8 mouse cellular contexts compared by ENCODE assay signal in the genomic region with DNA sequence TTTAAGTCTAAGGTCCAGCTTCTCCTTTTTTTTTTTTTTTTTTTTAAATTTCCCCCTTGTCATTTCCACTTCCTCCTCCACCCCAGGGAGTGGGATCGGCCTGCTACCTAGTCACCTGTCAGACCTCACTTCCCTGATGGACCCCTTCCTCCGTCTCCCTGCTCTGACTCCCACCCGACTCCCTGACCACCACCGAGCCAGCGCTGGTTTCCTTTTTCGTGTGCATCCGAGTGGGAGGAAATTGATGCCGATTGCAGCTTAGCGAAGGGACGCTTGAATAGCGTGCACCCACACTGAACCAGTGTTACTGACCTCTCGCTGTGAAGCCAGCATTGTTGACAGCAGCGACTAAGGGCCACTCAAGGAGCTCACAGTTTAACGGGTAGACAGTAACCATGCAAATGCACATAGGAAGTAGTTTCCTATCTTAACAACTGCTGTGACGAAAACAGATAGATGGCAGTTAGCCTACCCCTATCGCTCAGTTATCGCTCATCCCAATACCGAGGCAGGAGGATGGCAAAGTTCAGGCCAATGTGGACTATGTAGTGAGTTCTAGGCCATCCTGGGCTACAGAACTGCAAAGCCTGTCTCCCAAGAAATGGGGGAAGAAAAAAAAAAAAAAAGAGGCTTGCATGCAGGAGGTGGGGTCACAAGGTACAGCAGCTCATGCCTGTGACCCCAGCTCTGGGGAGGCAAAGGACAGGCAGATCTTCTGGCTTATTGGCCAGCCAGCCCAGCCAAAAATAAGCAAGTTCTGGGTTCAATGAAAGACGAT. TPM values are rescaled to one million over a fixed set of nuclear protein-coding genes. Genes with fewer than 3 reads are reported as not detected.
DNase-seq lines count a peak whose midpoint lies in the region; ATAC-seq and TF ChIP-seq lines count a peak whose summit lies in the region.

No protein-coding gene starts in this region.

- peak overlapping the region; percentile 85 for H3K4me3 ChIP-seq in lung, embryonic 14.5 days (ENCODE audit: low read depth, low read length)
- peak overlapping the region; percentile 98 for H3K4me3 ChIP-seq in bone marrow, adult 2 months (replicated peaks; ENCODE audit: control insufficient read depth, low read depth, low read length)
- peak overlapping the region; percentile 66 for H3K4me3 ChIP-seq in midbrain, embryonic 12.5 days

- peak overlapping the region; percentile 85 for H3K9ac ChIP-seq in lung, embryonic 14.5 days
- peak overlapping the region; percentile 77 for H3K9ac ChIP-seq in midbrain, embryonic 12.5 days (replicated peaks)

- H3K36me3 ChIP-seq in lung, embryonic 14.5 days (ENCODE audit: insufficient read depth), result peaks cover 11% of the 10 kb centered on the region
- H3K36me3 ChIP-seq in midbrain, embryonic 12.5 days, result peaks cover 11% of the 10 kb centered on the region

- no peaks in the 10 kb centered on the region for H3K9me3 ChIP-seq in lung, embryonic 14.5 days (ENCODE audit: low read depth, low read length)
- no peaks in the 10 kb centered on the region for H3K9me3 ChIP-seq in midbrain, embryonic 12.5 days

- WGBS in lung, embryonic 14.5 days, result 12% methylated on average over 19 of the region's 19 CpGs
- 1% methylated on average over 19 of the region's 19 CpGs for WGBS in bone marrow, adult 2 months
- 15% methylated on average over 19 of the region's 19 CpGs for WGBS in midbrain, embryonic 12.5 days

- no peak for TF ChIP-seq POLR2A in bone marrow, adult 2 months (IDR thresholded peaks at IDR 0.05; ENCODE audit: borderline replicate concordance, control insufficient read depth, low read depth, low read length)

- no peaks in the 10 kb centered on the region for H3K27me3 ChIP-seq in lung, embryonic 14.5 days (ENCODE audit: insufficient read depth, low read length)
- no peaks in the 10 kb centered on the region for H3K27me3 ChIP-seq in midbrain, embryonic 12.5 days

- peak overlapping the region; percentile 84 for H3K4me2 ChIP-seq in lung, embryonic 14.5 days
- peak overlapping the region; percentile 86 for H3K4me2 ChIP-seq in midbrain, embryonic 12.5 days (replicated peaks)

- peak overlapping the region; percentile 69; the same call in 1 of the 2 replicates for H3K27ac ChIP-seq in lung, embryonic 14.5 days (ENCODE audit: low read depth)
- H3K27ac ChIP-seq in bone marrow, adult 2 months (ENCODE audit: control insufficient read depth, insufficient read depth, low read depth, low read length, poor library complexity), result peak overlapping the region; percentile 91
- peak overlapping the region; percentile 4; the same call in 1 of the 2 replicates for H3K27ac ChIP-seq in midbrain, embryonic 12.5 days (replicated peaks)

- H3K4me1 ChIP-seq in lung, embryonic 14.5 days (ENCODE audit: insufficient read depth), result no peaks in the 10 kb centered on the region; the same call in 1 of the 2 replicates
- peaks cover 8% of the 10 kb centered on the region; the same call in 1 of the 2 replicates for H3K4me1 ChIP-seq in bone marrow, adult 2 months (ENCODE audit: control insufficient read depth, insufficient read depth, low read length)
- H3K4me1 ChIP-seq in midbrain, embryonic 12.5 days, result peaks cover 14% of the 10 kb centered on the region

- DNase-seq in lung, embryonic 14.5 days, result peak; percentile 10
- no peak for DNase-seq in lung, postnatal 36 days
- peak; percentile 43 for DNase-seq in kidney, postnatal 10 days
- DNase-seq in thymus, postnatal 0 days (ENCODE audit: low spot score), result peak; percentile 26
- no peak for DNase-seq in frontal cortex, postnatal 25 days (ENCODE audit: low spot score in 2 of 2)

- peak; percentile 26; the same call in 1 of the 2 replicates for ATAC-seq in lung, embryonic 14.5 days (ENCODE audit: insufficient read depth)
- ATAC-seq in granulocyte monocyte progenitor cell, adult 5-6 weeks (replicated peaks; ENCODE audit: poor library complexity, severe bottlenecking), result peak; percentile 58
- no peak for ATAC-seq in midbrain, embryonic 12.5 days (ENCODE audit: low FRiP score, low read depth)

- TF ChIP-seq CTCF in lung, embryonic 14.5 days (IDR thresholded peaks at IDR 0.05; ENCODE audit: low read depth), result no peak
- TF ChIP-seq CTCF in bone marrow, adult 2 months (IDR thresholded peaks at IDR 0.05; ENCODE audit: control insufficient read depth, insufficient read depth, low read length), result no peak

RNA-seq across cellular contexts. Expression of gene Arpc3, which starts 0.7 kb away (rescaled TPM):
- 45.7 and 48.7 TPM in 2 replicates for polyA plus RNA-seq in lung, embryonic 14.5 days (2014; fragmentation: Nextera tagmentation; extraction: Ambion mirVana)
- 280 and 397 TPM in 2 replicates for polyA plus RNA-seq in bone marrow, adult 2 months (2011; ENCODE audit: insufficient read depth, insufficient read length, low replicate concordance, missing spikeins)
- 271 and 276 TPM in 2 replicates for total RNA-seq in granulocyte monocyte progenitor cell, adult 5-6 weeks (2014; fragmentation: Nextera tagmentation)
- total RNA-seq in granulocyte monocyte progenitor cell, adult 5-6 weeks (2017), result 988 and 1,056 TPM in 2 replicates
- polyA plus RNA-seq in midbrain, embryonic 12.5 days (2016; fragmentation: Nextera tagmentation; extraction: Ambion mirVana), result 117 and 118 TPM in 2 replicates
- polyA plus RNA-seq in thymus, postnatal 0 days (2015; fragmentation: Nextera tagmentation; extraction: Ambion mirVana), result 238 TPM in 2 replicates

RNA-seq across cellular contexts. Expression of gene Fam216a, which starts 20.3 kb away (rescaled TPM):
- 74.4 and 77.3 TPM in 2 replicates for polyA plus RNA-seq in lung, embryonic 14.5 days (2014; fragmentation: Nextera tagmentation; extraction: Ambion mirVana)
- 14.6 and 16.4 TPM in 2 replicates for polyA plus RNA-seq in bone marrow, adult 2 months (2011; ENCODE audit: insufficient read depth, insufficient read length, low replicate concordance, missing spikeins)
- total RNA-seq in granulocyte monocyte progenitor cell, adult 5-6 weeks (2014; fragmentation: Nextera tagmentation), result 13.4 and 21.1 TPM in 2 replicates
- 51.9 and 57.9 TPM in 2 replicates for total RNA-seq in granulocyte monocyte progenitor cell, adult 5-6 weeks (2017)
- 114 and 115 TPM in 2 replicates for polyA plus RNA-seq in midbrain, embryonic 12.5 days (2016; fragmentation: Nextera tagmentation; extraction: Ambion mirVana)
- 91.0 and 92.1 TPM in 2 replicates for polyA plus RNA-seq in thymus, postnatal 0 days (2015; fragmentation: Nextera tagmentation; extraction: Ambion mirVana)

RNA-seq across cellular contexts. Expression of gene Gpn3, which starts 20.7 kb away (rescaled TPM):
- polyA plus RNA-seq in lung, embryonic 14.5 days (2014; fragmentation: Nextera tagmentation; extraction: Ambion mirVana), result 72.1 and 75.5 TPM in 2 replicates
- polyA plus RNA-seq in bone marrow, adult 2 months (2011; ENCODE audit: insufficient read depth, insufficient read length, low replicate concordance, missing spikeins), result 12.9 and 16.1 TPM in 2 replicates
- 35.0 and 59.8 TPM in 2 replicates for total RNA-seq in granulocyte monocyte progenitor cell, adult 5-6 weeks (2014; fragmentation: Nextera tagmentation)
- 42.2 and 51.9 TPM in 2 replicates for total RNA-seq in granulocyte monocyte progenitor cell, adult 5-6 weeks (2017)
- 56.5 and 58.2 TPM in 2 replicates for polyA plus RNA-seq in midbrain, embryonic 12.5 days (2016; fragmentation: Nextera tagmentation; extraction: Ambion mirVana)
- polyA plus RNA-seq in thymus, postnatal 0 days (2015; fragmentation: Nextera tagmentation; extraction: Ambion mirVana), result 91.2 and 93.3 TPM in 2 replicates

RNA-seq across cellular contexts. Expression of gene Anapc7, which starts 29.1 kb away (rescaled TPM):
- 26.8 and 31.9 TPM in 2 replicates for polyA plus RNA-seq in lung, embryonic 14.5 days (2014; fragmentation: Nextera tagmentation; extraction: Ambion mirVana)
- polyA plus RNA-seq in bone marrow, adult 2 months (2011; ENCODE audit: insufficient read depth, insufficient read length, low replicate concordance, missing spikeins), result 17.7 and 17.8 TPM in 2 replicates
- total RNA-seq in granulocyte monocyte progenitor cell, adult 5-6 weeks (2014; fragmentation: Nextera tagmentation), result 13.8 and 27.3 TPM in 2 replicates
- 17.5 and 24.2 TPM in 2 replicates for total RNA-seq in granulocyte monocyte progenitor cell, adult 5-6 weeks (2017)
- polyA plus RNA-seq in midbrain, embryonic 12.5 days (2016; fragmentation: Nextera tagmentation; extraction: Ambion mirVana), result 52.1 and 53.6 TPM in 2 replicates
- polyA plus RNA-seq in thymus, postnatal 0 days (2015; fragmentation: Nextera tagmentation; extraction: Ambion mirVana), result 36.5 and 39.7 TPM in 2 replicates

RNA-seq across cellular contexts. Expression of gene Vps29, which starts 38.2 kb away (rescaled TPM):
- polyA plus RNA-seq in lung, embryonic 14.5 days (2014; fragmentation: Nextera tagmentation; extraction: Ambion mirVana), result 219 and 223 TPM in 2 replicates
- polyA plus RNA-seq in bone marrow, adult 2 months (2011; ENCODE audit: insufficient read depth, insufficient read length, low replicate concordance, missing spikeins), result 32.0 and 34.8 TPM in 2 replicates
- 118 and 128 TPM in 2 replicates for total RNA-seq in granulocyte monocyte progenitor cell, adult 5-6 weeks (2014; fragmentation: Nextera tagmentation)
- total RNA-seq in granulocyte monocyte progenitor cell, adult 5-6 weeks (2017), result 89.8 and 105 TPM in 2 replicates
- polyA plus RNA-seq in midbrain, embryonic 12.5 days (2016; fragmentation: Nextera tagmentation; extraction: Ambion mirVana), result 208 TPM in 2 replicates
- 198 and 215 TPM in 2 replicates for polyA plus RNA-seq in thymus, postnatal 0 days (2015; fragmentation: Nextera tagmentation; extraction: Ambion mirVana)

Comparison
In these comparisons a context has a peak if more than half of its experiments do, and no peak if none do; other contexts are left out.
1. DNase-seq: peak in lung, embryonic 14.5 days (single experiment), kidney, postnatal 10 days (single experiment) and thymus, postnatal 0 days (single experiment); none in lung, postnatal 36 days (single experiment) and frontal cortex, postnatal 25 days (0 of 2).
2. H3K27ac ChIP-seq: peak in every context shown above with its lines; median percentile 91 in bone marrow, adult 2 months; 69 in lung, embryonic 14.5 days; 4 in midbrain, embryonic 12.5 days.
3. Peak in every context shown above with its lines, with median percentiles within 50 percentile points of each other: H3K4me3 ChIP-seq.